Mouse (Mus musculus) adrenal gland (tissue): ENCODE measurements around the gene Abhd17b.

Experiments
- intact Hi-C: fragments of 180-260 bp; cut with DNase I; formaldehyde crosslinking; loops from one replicate; pipeline ENCODE4 v1.15.1; 2025

The Abhd17b gene

DNA sequence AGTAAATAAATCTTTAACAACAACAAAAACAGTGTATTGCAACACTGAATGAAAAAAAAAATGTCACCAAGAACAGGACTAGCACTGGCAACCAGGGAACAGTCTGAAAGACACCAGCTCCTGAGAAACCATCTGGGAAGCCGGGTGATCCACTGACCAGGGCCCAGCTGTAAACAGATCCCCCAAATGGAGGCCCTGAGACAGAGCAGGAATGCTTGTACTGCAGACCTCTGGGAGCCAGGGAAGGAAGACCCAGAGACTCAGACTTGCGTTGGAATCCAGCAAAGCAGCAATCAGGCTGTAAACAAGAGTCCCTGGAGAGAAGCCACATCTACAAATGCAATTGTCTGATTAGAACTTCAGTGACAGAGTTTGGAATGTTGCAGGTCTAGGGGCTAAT, 74.1 kb downstream of the Abhd17b start:
- intact Hi-C loops = no loop called here

DNA sequence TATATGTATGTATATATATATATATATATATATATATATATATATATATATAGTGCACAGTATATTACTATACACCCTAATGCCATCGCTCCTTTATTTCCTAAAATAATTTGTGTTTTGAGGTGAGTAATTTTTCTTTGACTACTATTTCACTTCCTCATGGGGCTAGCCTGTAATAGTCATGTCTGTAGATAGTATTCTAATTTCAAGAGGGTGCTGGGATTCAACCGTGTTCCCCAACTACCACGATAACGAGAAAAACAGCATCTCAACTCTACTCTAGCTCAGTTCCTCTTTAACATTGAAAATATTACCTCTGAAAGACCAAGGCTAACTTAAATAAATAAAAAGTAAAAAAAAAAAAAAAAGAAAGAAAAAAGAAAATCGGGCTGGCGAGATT, 75.4 kb downstream of the Abhd17b start:
- intact Hi-C loops = no loop called here

DNA sequence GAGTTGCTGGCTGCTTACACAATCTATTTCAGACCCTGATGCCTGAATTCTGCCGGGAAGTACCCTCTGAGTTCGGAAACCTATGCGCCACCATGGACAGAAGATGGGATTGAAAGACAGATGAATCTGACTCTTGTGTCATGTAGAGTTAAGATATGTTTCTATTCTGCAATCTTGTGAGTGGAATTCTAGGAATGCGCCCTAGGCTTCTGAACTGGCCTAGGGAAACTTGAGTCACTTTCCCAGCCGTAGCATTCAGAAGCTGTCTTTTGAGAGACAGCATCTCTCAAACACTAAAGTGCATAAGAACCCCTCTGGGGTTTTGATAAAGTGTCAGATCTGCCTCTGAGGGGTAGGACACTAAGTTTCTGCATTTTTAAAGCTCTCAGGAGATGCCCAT, 78.9 kb downstream of the Abhd17b start:
- intact Hi-C loops = no loop called here

DNA sequence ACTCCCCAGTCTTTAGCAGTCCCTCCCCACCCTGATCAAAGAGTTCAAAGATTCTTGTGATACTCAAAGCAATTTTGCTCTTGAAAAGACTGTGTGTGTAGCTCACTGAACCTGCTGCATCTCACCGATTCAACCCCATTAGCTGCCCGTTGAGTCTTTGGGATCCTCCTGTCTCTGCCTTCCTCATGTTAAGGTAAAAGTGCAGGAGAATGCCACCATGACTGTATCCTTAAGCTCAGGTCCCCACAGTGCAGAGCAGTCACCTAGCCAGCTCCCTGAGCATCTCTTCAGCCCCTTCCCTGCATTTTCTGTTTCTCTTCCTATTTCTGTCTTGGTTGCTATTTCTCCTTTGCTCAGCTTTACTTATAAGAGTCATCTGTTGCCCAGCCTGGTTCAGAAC, 80.2 kb downstream of the Abhd17b start:
- intact Hi-C loops = no loop called here

DNA sequence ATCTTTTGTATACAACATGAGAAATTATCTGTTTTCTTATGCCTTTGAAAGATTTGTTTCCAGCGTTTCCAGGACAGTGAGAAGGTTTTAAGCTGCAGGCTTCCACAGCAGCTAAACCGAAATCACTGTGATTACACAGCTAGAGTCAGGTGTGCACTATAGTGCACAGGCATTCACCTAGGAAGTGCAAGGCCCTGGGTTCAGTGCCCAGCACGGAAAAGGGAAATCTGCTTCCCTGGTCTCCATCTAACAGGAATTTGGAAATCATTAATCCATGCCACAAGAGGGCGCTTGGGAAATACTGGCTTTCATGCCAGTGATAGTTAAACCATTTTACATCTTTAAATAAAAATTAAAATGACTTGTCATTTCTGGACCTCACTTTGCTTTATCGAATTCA, 81.1 kb downstream of the Abhd17b start:
- intact Hi-C loops = no loop called here
